Mouse (Mus musculus) MEL (cell line): ENCODE measurements at regions not wholly inside any gene's neighbourhood (a gene's known extent, or its start where the extent isn't known, plus 50 kb on each side); places are given as distances from the start of the nearest gene placed in this dataset.

Source experiments
- DNase-seq: peaks from one replicate; pipeline ENCODE4 v3.0.0; 2011; ENCODE audit warnings: low read depth, low spot score
- H3K27ac ChIP-seq: 2 replicates; pipeline ENCODE4 v1.5.1; 2012; ENCODE audit warnings: low read depth, mild to moderate bottlenecking, control low read depth, low read length, moderate library complexity; ENCODE audit not compliant: control insufficient read depth
- H3K27me3 ChIP-seq, 2 experiments: fragments of 150-350 bp in 1 of 2; sonication (generic) in 1 of 2; 2 replicates each; pipeline ENCODE4 v1.6.1; 2012; ENCODE audit warnings: low read length in 2 of 2, mild to moderate bottlenecking in 2 of 2, improper control_type of control experiment in 1 of 2, moderate library complexity in 1 of 2; ENCODE audit not compliant: insufficient read depth in 2 of 2, control insufficient read depth in 1 of 2
- H3K36me3 ChIP-seq, 2 experiments: 2 replicates each; pipeline ENCODE4 v1.6.1; 2012 to 2014; ENCODE audit warnings: low read length in 2 of 2, improper control_type of control experiment in 1 of 2, inconsistent platforms in 1 of 2, mild to moderate bottlenecking in 1 of 2; ENCODE audit not compliant: insufficient read depth in 2 of 2, control insufficient read depth in 1 of 2
- H3K4me1 ChIP-seq, 2 experiments: fragments of 150-350 bp in 1 of 2; sonication (generic) in 1 of 2; 2 replicates each; pipeline ENCODE4 v1.6.1; 2012; ENCODE audit warnings: low read length in 2 of 2, improper control_type of control experiment in 1 of 2, mild to moderate bottlenecking in 1 of 2; ENCODE audit not compliant: insufficient read depth in 2 of 2, control insufficient read depth in 1 of 2
- H3K4me3 ChIP-seq, 2 experiments: fragments of 150-350 bp in 1 of 2; sonication (generic) in 1 of 2; 2 replicates each; pipeline ENCODE4 v1.5.1; 2012; ENCODE audit warnings: low read depth in 2 of 2, low read length in 2 of 2, mild to moderate bottlenecking in 2 of 2, moderate library complexity in 2 of 2, control low read depth in 1 of 2, improper control_type of control experiment in 1 of 2; ENCODE audit not compliant: control insufficient read depth in 1 of 2, insufficient read depth in 1 of 2
- H3K79me2 ChIP-seq: 2 replicates; pipeline ENCODE4 v1.6.1; 2012; ENCODE audit warnings: mild to moderate bottlenecking, low read length, moderate library complexity; ENCODE audit not compliant: control insufficient read depth, poor library complexity, insufficient read depth
- H3K9ac ChIP-seq: 2 replicates; pipeline ENCODE4 v1.6.1; 2012; ENCODE audit warnings: low read depth, mild to moderate bottlenecking, control low read depth, low read length, moderate library complexity; ENCODE audit not compliant: control insufficient read depth, poor library complexity, severe bottlenecking
- H3K9me3 ChIP-seq: fragments of 150-350 bp; sonication (generic); replicated peaks from 2 replicates; pipeline ENCODE4 v1.6.1; 2012; ENCODE audit warnings: mild to moderate bottlenecking, low read length, improper control_type of control experiment, moderate library complexity; ENCODE audit not compliant: insufficient read depth
- BHLHE40 ChIP-seq: IDR thresholded peaks from 2 replicates; pipeline ENCODE4 v1.6.1; 2012; ENCODE audit warnings: low read depth, mild to moderate bottlenecking, inconsistent platforms, low read length, improper control_type of control experiment, borderline replicate concordance
- CHD1 ChIP-seq: IDR thresholded peaks from 2 replicates; pipeline ENCODE4 v1.6.1; 2012; ENCODE audit warnings: low read depth, mild to moderate bottlenecking, inconsistent platforms, low read length, improper control_type of control experiment
- CTCF ChIP-seq, 3 experiments: IDR thresholded peaks in 2 of 3; conservative IDR thresholded peaks in 1 of 3; 2 replicates each; pipeline ENCODE4 v1.5.1; 2011 to 2012; ENCODE audit warnings: low read length in 3 of 3, low read depth in 2 of 3, mild to moderate bottlenecking in 2 of 3, improper control_type of control experiment in 1 of 3, inconsistent platforms in 1 of 3, mixed read lengths in 1 of 3, moderate library complexity in 1 of 3; ENCODE audit not compliant: control insufficient read depth in 1 of 3, insufficient read depth in 1 of 3, poor library complexity in 1 of 3, severe bottlenecking in 1 of 3
- ELF1 ChIP-seq: IDR thresholded peaks from 2 replicates; pipeline ENCODE4 v1.6.1; 2014; ENCODE audit warnings: low read depth, mild to moderate bottlenecking, inconsistent platforms, low read length, improper control_type of control experiment, moderate library complexity
- EP300 ChIP-seq, 2 experiments: IDR thresholded peaks; 2 replicates each; pipeline ENCODE4 v1.6.1; 2011; ENCODE audit warnings: improper control_type of control experiment in 2 of 2, low read length in 2 of 2, low read depth in 1 of 2, mild to moderate bottlenecking in 1 of 2
- GABPA ChIP-seq: IDR thresholded peaks from 2 replicates; pipeline ENCODE4 v1.6.1; 2012; ENCODE audit warnings: low read depth, mild to moderate bottlenecking, inconsistent platforms, low read length, improper control_type of control experiment, moderate library complexity
- MAFK ChIP-seq: IDR thresholded peaks from 2 replicates; pipeline ENCODE4 v1.6.1; 2011; ENCODE audit warnings: low read depth, mild to moderate bottlenecking, low read length, improper control_type of control experiment, borderline replicate concordance
- MAZ ChIP-seq: IDR thresholded peaks from 2 replicates; pipeline ENCODE4 v1.6.1; 2012; ENCODE audit warnings: low read depth, mild to moderate bottlenecking, inconsistent platforms, low read length, improper control_type of control experiment
- MXI1 ChIP-seq: IDR thresholded peaks from 2 replicates; pipeline ENCODE4 v1.6.1; 2011; ENCODE audit warnings: mild to moderate bottlenecking, low read depth, low read length, improper control_type of control experiment
- MYB ChIP-seq: IDR thresholded peaks from 2 replicates; pipeline ENCODE4 v1.6.1; 2011; ENCODE audit warnings: mild to moderate bottlenecking, low read depth, low read length, improper control_type of control experiment
- MYC ChIP-seq: IDR thresholded peaks from 2 replicates; pipeline ENCODE4 v1.6.1; 2011; ENCODE audit warnings: low read depth, mild to moderate bottlenecking, low read length, improper control_type of control experiment, moderate library complexity
- NELFE ChIP-seq: IDR thresholded peaks from 2 replicates; pipeline ENCODE4 v1.6.1; 2011; ENCODE audit warnings: low read depth, low read length, improper control_type of control experiment
- POLR2AphosphoS2 ChIP-seq: IDR thresholded peaks from 2 replicates; pipeline ENCODE4 v1.6.1; 2011; ENCODE audit warnings: low read length, improper control_type of control experiment
- POLR2AphosphoS5 ChIP-seq: IDR thresholded peaks from 2 replicates; pipeline ENCODE4 v1.6.1; 2012; ENCODE audit warnings: low read depth, borderline replicate concordance, mild to moderate bottlenecking, inconsistent platforms, low read length, moderate library complexity, mixed read lengths
- RAD21 ChIP-seq: IDR thresholded peaks from 2 replicates; pipeline ENCODE4 v1.6.1; 2011; ENCODE audit warnings: mild to moderate bottlenecking, low read depth, low read length, improper control_type of control experiment
- RCOR1 ChIP-seq: IDR thresholded peaks from 2 replicates; pipeline ENCODE4 v1.6.1; 2012; ENCODE audit warnings: low read depth, mild to moderate bottlenecking, inconsistent platforms, low read length, improper control_type of control experiment
- SIN3A ChIP-seq: IDR thresholded peaks from 2 replicates; pipeline ENCODE4 v1.6.1; 2012; ENCODE audit warnings: low read length, improper control_type of control experiment, inconsistent platforms
- TAL1 ChIP-seq: IDR thresholded peaks from 2 replicates; pipeline ENCODE4 v1.6.1; 2012; ENCODE audit warnings: mild to moderate bottlenecking, inconsistent platforms, low read length, moderate library complexity, mixed read lengths
- TBP ChIP-seq: IDR thresholded peaks from 2 replicates; pipeline ENCODE4 v1.8.0; 2011; ENCODE audit warnings: low read depth, low read length, improper control_type of control experiment
- USF2 ChIP-seq, 2 experiments: IDR thresholded peaks; 2 replicates each; pipeline ENCODE4 v1.6.1; 2011 to 2012; ENCODE audit warnings: improper control_type of control experiment in 2 of 2, low read length in 2 of 2, borderline replicate concordance in 1 of 2, inconsistent platforms in 1 of 2, low read depth in 1 of 2, mild to moderate bottlenecking in 1 of 2; ENCODE audit not compliant: insufficient read depth in 1 of 2
- ZKSCAN1 ChIP-seq: IDR thresholded peaks from 2 replicates; pipeline ENCODE4 v1.6.1; 2012; ENCODE audit warnings: low read depth, mild to moderate bottlenecking, inconsistent platforms, low read length, improper control_type of control experiment, moderate library complexity

- no peak for TF ChIP-seq MAFK
- TF ChIP-seq EP300 (IDR thresholded peaks at IDR 0.05; ENCODE audit: low read depth in 1 of 2, low read length in 2 of 2) = no peak
- TF ChIP-seq MYC = 0 out of 2 replicates have a peak, but pooled peaks have one; percentile 26
- TF ChIP-seq ZKSCAN1 = no peak
- TF ChIP-seq MXI1 = no peak
- no peak for TF ChIP-seq GABPA
- peak; percentile 90 to 96 (median 92) for TF ChIP-seq CTCF (IDR thresholded peaks at IDR 0.05 in 2 of 3, conservative IDR thresholded peaks at IDR 0.05 in 1 of 3; ENCODE audit: control insufficient read depth in 1 of 3, insufficient read depth in 1 of 3, low read depth in 2 of 3, low read length in 3 of 3, poor library complexity in 1 of 3, severe bottlenecking in 1 of 3)
Measured at GRCm38 (mm10) chr15:102785055-102785820, 63.3 kb upstream of the Calcoco1 start (continued).

DNA sequence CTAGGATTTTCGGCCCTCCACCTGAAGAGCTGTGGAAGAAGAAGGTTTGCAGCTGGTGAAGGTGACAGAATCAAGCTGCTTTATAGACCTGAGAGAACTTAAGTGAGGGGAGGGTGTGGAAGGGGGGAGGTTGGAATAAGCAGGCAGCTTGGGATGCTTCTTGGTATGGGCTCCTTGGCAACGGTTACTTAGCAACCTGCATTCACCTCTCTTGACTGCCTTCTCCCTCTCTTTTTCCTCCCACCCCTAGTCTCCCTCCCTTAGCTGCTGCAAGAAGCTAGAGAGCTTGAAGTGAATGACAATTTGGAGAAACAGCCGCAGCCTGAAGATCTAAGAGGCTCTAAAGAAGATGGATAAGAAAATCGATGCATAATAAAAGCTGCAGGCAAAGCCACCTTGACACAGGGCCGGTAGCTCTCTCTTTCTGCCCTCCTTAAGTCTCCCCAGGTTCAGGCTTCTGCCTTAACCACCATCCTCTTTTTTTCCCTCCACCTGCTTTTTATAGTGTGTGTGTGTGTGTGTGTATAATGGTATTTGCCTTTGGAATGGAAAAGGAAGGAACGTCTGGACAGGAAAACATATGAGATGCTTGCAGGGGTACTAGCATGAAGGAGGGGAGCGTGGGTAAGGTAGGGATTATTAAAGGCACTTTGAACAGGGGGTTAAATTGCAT lies 67.0 kb upstream of the Calcoco1 start:
- DNase-seq = no peak
- Histone ChIP-seq H3K9ac (no peak overlapping the region), H3K9me3 (no peaks in the 10 kb centered on the region), H3K27ac (no peak overlapping the region), H3K4me3 (no peak overlapping the region), H3K36me3 (no peaks in the 10 kb centered on the region), H3K4me1 (no peaks in the 10 kb centered on the region), H3K79me2 (no peaks in the 10 kb centered on the region), H3K27me3 (peaks cover 19 to 63% of the 10 kb centered on the region in 2 experiments)
- TF ChIP-seq RCOR1 (no peak), GABPA (no peak), TBP (no peak), POLR2AphosphoS2 (no peak), BHLHE40 (no peak)

DNA sequence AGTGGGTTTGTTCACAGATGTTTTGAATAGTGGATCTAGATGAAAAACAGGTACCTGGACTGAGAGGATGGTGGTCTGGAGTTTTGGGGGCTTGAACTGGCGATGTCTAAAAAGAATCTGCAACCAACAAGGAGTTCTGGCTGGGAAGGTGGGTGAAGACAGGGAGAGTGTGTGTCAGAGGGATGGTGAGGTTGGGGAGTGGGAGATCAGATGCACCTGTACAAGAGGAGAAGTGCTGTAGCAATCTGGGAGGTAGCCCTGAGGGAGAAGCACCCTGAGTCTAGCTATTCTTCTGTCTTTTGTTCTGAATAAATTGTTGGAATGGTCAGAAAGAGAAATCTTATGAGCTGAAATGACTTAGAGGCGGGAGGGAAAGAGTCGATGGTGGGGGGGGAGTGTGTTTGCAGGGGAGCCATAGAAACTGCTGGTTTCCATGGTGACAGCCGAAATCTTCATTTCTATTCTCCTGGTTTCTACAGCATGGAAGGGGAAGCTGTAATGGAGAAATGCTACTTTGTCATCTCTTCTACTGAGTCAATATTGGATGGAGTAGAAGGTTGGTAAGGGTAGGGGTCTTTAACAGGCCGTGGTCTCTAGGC lies 75.1 kb upstream of the Calcoco1 start:
- DNase-seq = no peak
- H3K4me1 ChIP-seq = no peaks in the 10 kb centered on the region
- no peak overlapping the region for H3K27ac ChIP-seq
- H3K4me3 ChIP-seq = no peak overlapping the region
- no peaks in the 10 kb centered on the region for H3K79me2 ChIP-seq
- H3K9ac ChIP-seq = no peak overlapping the region
- H3K27me3 ChIP-seq = peaks cover 40 to 57% of the 10 kb centered on the region in 2 experiments
- H3K9me3 ChIP-seq = no peaks in the 10 kb centered on the region
- H3K36me3 ChIP-seq = no peaks in the 10 kb centered on the region
- no peak for TF ChIP-seq MAZ
- TF ChIP-seq NELFE = no peak
- TF ChIP-seq USF2 (IDR thresholded peaks at IDR 0.05; ENCODE audit: borderline replicate concordance in 1 of 2, insufficient read depth in 1 of 2, low read depth in 1 of 2, low read length in 2 of 2) = no peak
- TF ChIP-seq POLR2AphosphoS5 = no peak
- no peak for TF ChIP-seq CHD1
- no peak for TF ChIP-seq TAL1
- no peak for TF ChIP-seq CTCF (IDR thresholded peaks at IDR 0.05 in 2 of 3, conservative IDR thresholded peaks at IDR 0.05 in 1 of 3; ENCODE audit: control insufficient read depth in 1 of 3, insufficient read depth in 1 of 3, low read depth in 2 of 3, low read length in 3 of 3, poor library complexity in 1 of 3, severe bottlenecking in 1 of 3)
- no peak for TF ChIP-seq RAD21
- TF ChIP-seq SIN3A = no peak
- no peak for TF ChIP-seq MYB
- TF ChIP-seq ELF1 = no peak
- no peak for TF ChIP-seq GABPA
